Mouse (Mus musculus): ENCODE results near the gene Polrmt. TPM values are rescaled to one million over a fixed set of nuclear protein-coding genes. Genes with fewer than 3 reads are reported as not detected.

Gene Polrmt
- polyA plus RNA-seq, 2 experiments, result 33.4 to 64.1 TPM

- TF ChIP-seq POLR2A (IDR thresholded peaks at IDR 0.05; ENCODE audit: borderline replicate concordance, extremely low read depth, insufficient read depth, insufficient read length), result no peak
- Histone ChIP-seq H3K9me3 (ENCODE audit: control insufficient read depth, low read length) (no peaks in the 10 kb centered on the region), H3K27me3 (ENCODE audit: control insufficient read depth, insufficient read depth, low read length) (no peaks in the 10 kb centered on the region), H3K36me3 (ENCODE audit: control insufficient read depth, insufficient read depth, low read length) (peaks cover 51% of the 10 kb centered on the region), H3K4me3 (replicated peaks; ENCODE audit: low read length) (no peak overlapping the region), H3K27ac (replicated peaks; ENCODE audit: low read depth, low read length) (no peak overlapping the region), H3K9ac (ENCODE audit: low read depth, low read length, severe bottlenecking) (no peak overlapping the region), H3K4me2 (replicated peaks; ENCODE audit: low read depth, low read length, severe bottlenecking) (no peak overlapping the region), H3K4me1 (ENCODE audit: control insufficient read depth, insufficient read depth, low read length) (peaks cover 11% of the 10 kb centered on the region)
- no peak for ATAC-seq (ENCODE audit: low FRiP score, low read depth)
- WGBS, result 92% methylated on average over 21 of the region's 21 CpGs
- DNase-seq (ENCODE audit: low spot score), result no peak
Measured at GRCm38 (mm10) chr10:79708668-79709067, 37.7 kb downstream of the Polrmt start.

DNA sequence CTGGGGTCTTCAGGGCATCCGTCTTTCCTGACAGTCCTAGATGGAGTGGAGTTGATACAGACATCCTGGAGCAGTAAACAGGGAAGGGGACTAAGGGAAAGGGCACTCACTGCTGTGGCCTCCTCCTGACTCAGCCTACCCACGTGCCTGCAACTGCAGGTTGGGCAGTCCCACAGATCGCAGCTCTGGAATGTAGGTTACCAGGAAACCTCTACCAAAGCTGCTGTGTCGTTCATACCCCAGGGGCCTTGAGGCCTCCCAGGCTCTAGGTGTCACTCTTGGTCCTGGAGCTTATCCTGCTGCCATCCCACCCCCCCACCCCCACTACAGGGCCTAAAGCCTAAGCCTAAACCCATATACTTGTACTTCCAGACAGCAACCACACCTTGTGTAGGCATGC lies 38.6 kb downstream of the Polrmt start:
- Histone ChIP-seq H3K4me2 (replicated peaks; ENCODE audit: low read depth, low read length, severe bottlenecking) (no peak overlapping the region), H3K4me1 (ENCODE audit: control insufficient read depth, insufficient read depth, low read length) (peaks cover 11% of the 10 kb centered on the region), H3K9ac (ENCODE audit: low read depth, low read length, severe bottlenecking) (no peak overlapping the region), H3K36me3 (ENCODE audit: control insufficient read depth, insufficient read depth, low read length) (peaks cover 51% of the 10 kb centered on the region), H3K27me3 (ENCODE audit: control insufficient read depth, insufficient read depth, low read length) (no peaks in the 10 kb centered on the region), H3K27ac (replicated peaks; ENCODE audit: low read depth, low read length) (no peak overlapping the region), H3K9me3 (ENCODE audit: control insufficient read depth, low read length) (no peaks in the 10 kb centered on the region), H3K4me3 (replicated peaks; ENCODE audit: low read length) (no peak overlapping the region)
- TF ChIP-seq POLR2A (IDR thresholded peaks at IDR 0.05; ENCODE audit: borderline replicate concordance, extremely low read depth, insufficient read depth, insufficient read length), result no peak
- DNase-seq (ENCODE audit: low spot score) (no peak), ATAC-seq (ENCODE audit: low FRiP score, low read depth) (no peak)
- WGBS, result 76% methylated on average over 4 of the region's 4 CpGs

GRCm38 (mm10) chr10:79707162-79707561 lies 39.2 kb downstream of the Polrmt start:
- Histone ChIP-seq H3K4me2 (replicated peaks; ENCODE audit: low read depth, low read length, severe bottlenecking) (no peak overlapping the region), H3K9ac (ENCODE audit: low read depth, low read length, severe bottlenecking) (no peak overlapping the region), H3K4me1 (ENCODE audit: control insufficient read depth, insufficient read depth, low read length) (peaks cover 11% of the 10 kb centered on the region), H3K27me3 (ENCODE audit: control insufficient read depth, insufficient read depth, low read length) (no peaks in the 10 kb centered on the region), H3K9me3 (ENCODE audit: control insufficient read depth, low read length) (no peaks in the 10 kb centered on the region), H3K4me3 (replicated peaks; ENCODE audit: low read length) (no peak overlapping the region), H3K27ac (replicated peaks; ENCODE audit: low read depth, low read length) (no peak overlapping the region), H3K36me3 (ENCODE audit: control insufficient read depth, insufficient read depth, low read length) (peaks cover 50% of the 10 kb centered on the region)
- no peak for TF ChIP-seq POLR2A (IDR thresholded peaks at IDR 0.05; ENCODE audit: borderline replicate concordance, extremely low read depth, insufficient read depth, insufficient read length)
- 90% methylated on average over 1 of the region's 1 CpGs for whole genome bisulfite sequencing
- no peak for ATAC-seq (ENCODE audit: low FRiP score, low read depth)
- no peak for DNase-seq (ENCODE audit: low spot score)

DNA sequence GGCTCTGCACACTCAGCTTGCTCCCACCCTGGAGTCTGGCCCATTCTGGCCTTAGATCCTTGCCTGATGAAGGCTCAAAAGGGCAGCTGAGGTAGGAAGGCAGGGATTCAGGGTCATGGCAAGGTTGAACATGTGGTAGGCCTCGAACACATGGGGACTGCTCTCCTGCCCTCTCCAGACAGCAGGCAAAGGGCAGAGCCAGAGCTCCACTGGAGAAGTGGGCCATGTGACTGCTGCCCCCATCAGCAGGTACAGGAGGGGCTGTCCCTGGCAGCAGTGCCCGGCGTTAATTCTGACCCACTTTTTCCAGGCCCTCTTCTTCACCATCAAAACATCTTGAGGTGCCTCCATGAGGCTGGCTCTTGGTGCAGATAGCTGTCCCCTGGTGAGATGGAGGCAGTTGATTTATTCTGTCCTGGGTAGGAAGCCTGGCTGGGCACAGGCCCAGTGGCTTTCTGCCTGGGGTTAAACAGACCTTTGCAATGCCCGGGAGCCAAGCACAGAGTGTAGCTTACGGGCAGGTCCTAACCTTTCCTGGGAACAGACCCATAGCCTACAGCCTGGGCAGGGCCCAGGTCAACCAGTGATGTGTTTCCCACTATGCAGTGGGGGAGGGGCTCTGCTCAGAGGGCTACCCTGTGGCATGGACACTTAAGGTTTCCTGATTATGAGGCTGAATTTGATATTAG lies 39.8 kb downstream of the Polrmt start:
- Histone ChIP-seq H3K36me3 (ENCODE audit: control insufficient read depth, insufficient read depth, low read length) (peaks cover 44% of the 10 kb centered on the region), H3K27me3 (ENCODE audit: control insufficient read depth, insufficient read depth, low read length) (no peaks in the 10 kb centered on the region), H3K9me3 (ENCODE audit: control insufficient read depth, low read length) (no peaks in the 10 kb centered on the region), H3K4me3 (replicated peaks; ENCODE audit: low read length) (no peak overlapping the region; the same call in 1 of the 2 replicates), H3K4me1 (ENCODE audit: control insufficient read depth, insufficient read depth, low read length) (peaks cover 15% of the 10 kb centered on the region), H3K9ac (ENCODE audit: low read depth, low read length, severe bottlenecking) (peak overlapping the region; percentile 75; the same call in 1 of the 2 replicates), H3K27ac (replicated peaks; ENCODE audit: low read depth, low read length) (no peak overlapping the region), H3K4me2 (replicated peaks; ENCODE audit: low read depth, low read length, severe bottlenecking) (peak overlapping the region; percentile 95)
- TF ChIP-seq POLR2A (IDR thresholded peaks at IDR 0.05; ENCODE audit: borderline replicate concordance, extremely low read depth, insufficient read depth, insufficient read length), result no peak
- DNase-seq (ENCODE audit: low spot score), result no peak
- no peak for ATAC-seq (ENCODE audit: low FRiP score, low read depth)
- 78% methylated on average over 5 of the region's 5 CpGs for WGBS

DNA sequence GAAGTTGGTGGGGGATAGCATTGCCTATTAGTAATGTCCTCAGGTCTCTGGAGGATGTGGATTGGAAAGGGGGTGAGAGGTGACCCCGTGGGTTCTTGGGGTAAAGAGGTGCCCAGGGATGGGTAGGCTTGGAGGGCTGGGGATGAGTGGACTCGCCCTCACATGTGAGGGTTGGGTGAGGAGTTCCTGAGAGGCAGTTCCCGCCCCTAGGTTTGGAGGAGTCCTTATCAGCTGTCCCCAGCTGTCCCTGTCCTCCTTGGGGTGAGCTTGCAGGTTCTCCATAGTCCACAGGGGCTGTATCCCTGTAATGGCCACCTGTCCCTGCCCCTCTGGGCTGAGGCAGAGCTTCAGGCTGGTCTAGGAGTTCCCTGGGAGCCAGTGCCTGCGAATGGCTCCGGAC lies 40.4 kb downstream of the Polrmt start:
- ATAC-seq (ENCODE audit: low FRiP score, low read depth), result no peak
- peaks cover 38% of the 10 kb centered on the region for H3K36me3 ChIP-seq (ENCODE audit: control insufficient read depth, insufficient read depth, low read length)
- peak overlapping the region; percentile 95 for H3K4me2 ChIP-seq (replicated peaks; ENCODE audit: low read depth, low read length, severe bottlenecking)
- H3K27ac ChIP-seq (replicated peaks; ENCODE audit: low read depth, low read length), result no peak overlapping the region
- no peak for TF ChIP-seq POLR2A (IDR thresholded peaks at IDR 0.05; ENCODE audit: borderline replicate concordance, extremely low read depth, insufficient read depth, insufficient read length)
- DNase-seq (ENCODE audit: low spot score), result no peak
- H3K4me3 ChIP-seq (replicated peaks; ENCODE audit: low read length), result peak overlapping the region; percentile 84; the same call in 1 of the 2 replicates
- H3K4me1 ChIP-seq (ENCODE audit: control insufficient read depth, insufficient read depth, low read length), result peaks cover 15% of the 10 kb centered on the region
- no peaks in the 10 kb centered on the region for H3K27me3 ChIP-seq (ENCODE audit: control insufficient read depth, insufficient read depth, low read length)
- 78% methylated on average over 5 of the region's 5 CpGs for WGBS
- no peaks in the 10 kb centered on the region for H3K9me3 ChIP-seq (ENCODE audit: control insufficient read depth, low read length)
- H3K9ac ChIP-seq (ENCODE audit: low read depth, low read length, severe bottlenecking), result peak overlapping the region; percentile 75

All from limb, embryonic 14.5 days (tissue).